Mouse (Mus musculus) neutrophil, adult 5-6 weeks (primary cell): ENCODE measurements around the gene Exog. TPM values are rescaled to one million over a fixed set of nuclear protein-coding genes. Genes with fewer than 3 reads are reported as not detected.

ENCODE experiments used
- ATAC-seq: fragments of 151-379, 151-347 bp; 2 replicates; pipeline ENCODE4 v1.8.0; 2017; ENCODE audit warnings: mild to moderate bottlenecking, moderate TSS enrichment; ENCODE audit not compliant: insufficient number of reproducible peaks, poor library complexity, low FRiP score, severe bottlenecking; ENCODE audit errors: extremely low read depth
- total RNA-seq: library from RNA; stranded (forward); fragments of 200-1000 nt; gene quantifications from 2 replicates; pipeline ENCODE4 v1.2.3, GENCODE M21; 2017

Exog gene
- total RNA-seq, 1 experiment from 2014 or later, result 3.3 TPM

GRCm38 (mm10) chr9:119445737-119446136, 994 bp downstream of the Exog start:
- ATAC-seq, result no peak; the same call in 1 of the 2 replicates

GRCm38 (mm10) chr9:119455967-119456366, 11.2 kb downstream of the Exog start:
- ATAC-seq, result no peak

- ATAC-seq, result no peak
Observed at GRCm38 (mm10) chr9:119457122-119457521, 12.4 kb downstream of the Exog start.

- ATAC-seq, result peak; percentile 50; the same call in 1 of the 2 replicates
Observed at GRCm38 (mm10) chr9:119460410-119460809, 15.7 kb downstream of the Exog start.

DNA sequence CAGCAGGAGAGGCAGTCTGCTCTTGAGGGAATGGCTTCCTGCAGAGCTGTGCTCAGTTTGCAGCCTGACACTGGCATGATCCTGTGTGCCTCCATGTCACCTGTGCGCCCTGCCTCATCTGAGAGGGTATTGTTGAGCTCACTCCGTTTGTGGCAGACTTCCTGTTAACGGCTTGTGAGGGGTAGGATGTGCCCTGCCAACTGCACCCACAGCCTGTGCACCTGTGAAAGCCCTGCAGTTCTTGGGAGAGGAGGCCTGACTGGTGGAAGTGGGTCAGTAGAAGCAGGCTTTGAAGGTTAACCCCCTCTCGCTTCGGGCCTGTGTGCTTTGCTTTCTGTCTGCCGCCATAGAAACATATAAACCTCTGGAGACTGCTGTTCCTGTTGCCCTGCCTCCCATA, 20.3 kb downstream of the Exog start:
- no peak for ATAC-seq

DNA sequence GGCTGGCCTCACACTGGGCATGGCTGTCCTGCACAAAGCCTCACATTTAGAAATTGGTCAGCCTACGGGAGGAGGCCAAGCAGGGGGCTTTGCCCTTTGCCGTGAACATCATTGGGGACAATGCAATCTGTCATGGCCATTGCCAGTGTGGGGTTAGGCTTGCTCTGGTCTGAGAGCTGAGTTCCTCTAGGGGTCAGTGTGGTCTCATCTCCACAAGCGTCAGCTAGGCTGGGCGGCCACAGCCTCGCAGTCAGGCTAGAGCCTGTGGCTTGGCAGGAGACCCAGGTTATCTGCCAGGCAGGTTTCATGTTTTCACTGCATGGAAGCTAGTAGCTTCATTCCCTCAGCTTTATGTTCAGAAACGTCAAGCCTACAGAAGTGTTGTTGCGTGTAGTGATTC, 20.9 kb downstream of the Exog start:
- ATAC-seq, result no peak

GRCm38 (mm10) chr9:119469691-119470353, 25.1 kb downstream of the Exog start:
- ATAC-seq, result no peak

DNA sequence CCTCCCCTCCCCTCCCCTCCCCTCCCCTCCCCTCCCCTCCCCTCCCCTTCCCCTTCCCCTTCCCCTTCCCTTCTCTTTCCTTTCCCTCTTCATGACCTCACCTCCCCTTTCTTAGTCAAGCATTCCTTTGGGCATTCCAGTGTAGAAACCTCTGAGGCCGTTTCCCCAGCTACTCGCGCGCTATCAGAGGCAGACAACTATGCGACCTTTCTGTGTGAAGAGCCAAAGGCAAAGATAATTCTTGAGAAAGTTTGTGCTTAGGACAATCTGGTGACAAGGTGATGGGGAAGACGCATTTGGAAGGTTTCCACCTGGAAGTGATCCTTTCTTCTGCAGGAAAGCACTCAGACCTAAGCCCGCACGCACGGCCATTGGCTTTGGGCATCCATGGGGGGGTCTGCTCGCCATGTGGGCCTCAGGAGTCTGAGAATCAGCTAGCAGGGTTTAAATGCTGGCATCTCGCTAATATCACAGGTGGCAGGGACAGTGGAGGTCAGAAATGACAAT, 27.7 kb downstream of the Exog start:
- no peak for ATAC-seq

GRCm38 (mm10) chr9:119473011-119473410, 28.3 kb downstream of the Exog start:
- ATAC-seq, result no peak

- ATAC-seq, result no peak
Observed at GRCm38 (mm10) chr9:119473608-119474164, 28.9 kb downstream of the Exog start.

GRCm38 (mm10) chr9:119474717-119475611, 30.2 kb downstream of the Exog start:
- ATAC-seq, result no peak

GRCm38 (mm10) chr9:119477754-119478153, 33.0 kb downstream of the Exog start:
- no peak for ATAC-seq

DNA sequence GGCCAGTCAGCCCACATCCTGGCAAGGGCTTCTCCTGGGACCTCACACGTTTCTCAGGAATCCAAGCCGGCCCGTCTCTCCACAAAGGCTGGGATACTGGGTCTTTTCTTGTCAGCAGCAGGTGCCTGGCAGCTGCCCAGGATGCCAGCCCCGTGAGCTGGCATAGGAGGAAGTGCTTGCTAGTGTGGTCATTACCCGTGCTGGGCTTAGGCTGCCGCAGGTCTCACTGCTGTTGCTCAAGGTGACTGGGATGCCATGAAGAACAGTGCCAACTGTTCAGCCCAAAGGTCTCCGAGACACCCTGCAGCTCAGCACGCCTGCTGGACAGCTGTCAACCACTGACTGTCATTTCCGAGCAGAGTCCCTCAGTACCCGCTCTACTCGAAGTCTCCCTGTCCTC, 33.6 kb downstream of the Exog start:
- ATAC-seq, result no peak

GRCm38 (mm10) chr9:119479297-119479696, 34.6 kb downstream of the Exog start:
- ATAC-seq, result no peak

DNA sequence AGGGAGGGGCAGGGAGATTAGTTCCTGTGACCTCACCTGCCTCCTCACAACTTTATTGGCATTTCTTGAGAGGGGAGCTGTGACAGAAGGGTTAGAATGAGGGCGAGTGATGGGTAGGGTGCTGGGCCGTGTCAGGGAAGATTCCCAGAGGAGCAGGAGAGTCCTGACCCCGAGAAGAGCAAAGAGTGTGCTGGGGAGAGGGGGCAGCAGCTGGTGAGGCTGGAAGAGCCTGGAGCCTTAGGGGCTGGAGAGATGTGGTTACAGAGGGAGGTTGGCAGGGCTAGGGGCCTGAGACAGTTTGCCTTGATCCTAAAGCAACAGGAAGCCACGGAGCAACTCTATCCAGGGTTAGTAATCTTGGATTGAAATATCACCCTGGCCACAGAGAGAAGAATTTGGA, 36.9 kb downstream of the Exog start:
- ATAC-seq, result no peak

DNA sequence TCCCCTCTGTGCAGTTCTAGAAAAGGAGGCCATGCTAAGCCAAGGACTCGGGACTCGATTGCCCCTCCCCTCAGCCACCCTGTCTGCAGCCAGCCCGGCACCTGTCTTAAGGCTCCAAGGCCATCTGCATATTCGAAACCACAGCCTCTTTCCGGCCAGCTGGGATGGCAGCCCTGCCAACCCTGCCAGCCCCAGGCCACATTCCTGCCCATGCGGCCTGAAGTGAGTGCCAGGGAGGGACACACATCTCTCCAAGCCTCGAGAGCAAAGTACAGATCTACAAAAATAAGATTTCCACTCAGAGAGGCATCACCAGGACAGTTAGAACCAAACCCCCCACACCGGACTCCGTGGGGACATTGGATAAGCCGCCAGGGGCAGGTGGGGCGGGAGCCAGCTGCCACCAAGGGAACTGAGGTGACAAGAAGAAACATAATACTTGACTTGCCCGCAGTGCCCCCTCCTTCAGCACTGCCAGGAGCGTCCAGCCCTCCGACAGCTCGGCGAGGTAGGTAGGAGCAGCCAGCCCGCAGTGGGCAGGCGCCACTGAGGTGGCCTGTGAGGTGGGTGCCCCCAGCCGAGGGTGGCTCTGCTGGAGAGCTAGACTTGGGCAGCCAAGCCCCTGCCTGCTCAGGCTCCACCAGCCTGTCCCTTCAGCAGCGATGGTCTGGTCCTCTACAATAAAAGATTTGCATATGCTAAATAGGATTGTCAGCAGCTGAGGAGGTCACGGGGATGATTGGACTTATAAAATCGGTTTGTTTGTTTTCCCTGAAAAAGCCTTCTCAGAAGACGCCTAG, 39.0 kb downstream of the Exog start:
- no peak for ATAC-seq

DNA sequence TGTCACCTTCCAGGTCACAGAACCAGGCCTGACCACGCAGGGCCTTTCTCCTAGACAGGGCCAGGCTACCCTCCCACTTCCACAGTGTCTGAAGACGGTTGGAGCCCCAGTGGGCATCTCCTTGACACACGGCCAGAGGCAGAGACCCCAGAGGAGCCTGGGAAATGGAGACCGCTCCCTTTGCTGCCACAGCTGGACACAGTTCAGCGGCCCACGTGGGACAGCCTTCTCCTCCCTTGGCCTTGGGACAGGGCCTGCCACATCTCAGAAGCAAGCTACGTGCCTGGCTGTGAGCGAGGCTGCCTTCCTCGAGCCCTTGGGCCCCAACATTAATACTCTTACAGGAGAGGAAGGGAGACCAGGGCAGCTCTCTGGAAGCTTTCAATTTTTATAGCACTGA, 39.7 kb downstream of the Exog start:
- no peak for ATAC-seq

DNA sequence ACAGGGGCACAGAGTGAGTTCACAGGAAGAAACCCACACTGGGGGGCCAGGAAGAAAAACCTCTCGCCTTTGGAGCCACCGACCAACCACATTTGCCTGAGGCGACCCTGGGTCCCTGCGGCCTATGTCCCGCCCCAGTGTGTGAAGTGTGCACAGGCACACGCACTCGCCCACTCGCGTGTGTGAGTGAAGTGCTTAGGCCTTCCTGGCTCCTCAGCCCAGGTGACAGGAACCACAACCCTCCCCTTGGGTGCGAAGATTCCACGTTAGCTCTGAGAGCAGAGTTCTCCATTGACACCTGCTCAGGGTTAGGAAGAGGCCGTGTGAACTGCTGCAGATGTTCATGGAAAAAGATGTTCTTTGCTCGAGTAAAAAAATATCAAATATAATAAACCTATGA, 40.1 kb downstream of the Exog start:
- no peak for ATAC-seq

GRCm38 (mm10) chr9:119496354-119496753, 51.6 kb downstream of the Exog start:
- no peak for ATAC-seq
